Mouse (Mus musculus) E14TG2a.4 (cell line): Measurements from ENCODE around the gene Olfr635.

Experiments used
- CTCF ChIP-seq: conservative IDR thresholded peaks from 2 replicates; pipeline ENCODE4 v1.5.1; 2014; ENCODE audit warnings: low read length
- POU5F1 ChIP-seq: IDR thresholded peaks from 2 replicates; pipeline ENCODE4 v1.6.1; 2014; ENCODE audit warnings: low read length, borderline replicate concordance

GRCm38 (mm10) chr7:103970852-103971251, at the start of gene Olfr635:
- TF ChIP-seq CTCF (no peak), POU5F1 (no peak)
